Mouse (Mus musculus): Measurements from ENCODE around the gene Wdr25.

The Wdr25 gene

DNA sequence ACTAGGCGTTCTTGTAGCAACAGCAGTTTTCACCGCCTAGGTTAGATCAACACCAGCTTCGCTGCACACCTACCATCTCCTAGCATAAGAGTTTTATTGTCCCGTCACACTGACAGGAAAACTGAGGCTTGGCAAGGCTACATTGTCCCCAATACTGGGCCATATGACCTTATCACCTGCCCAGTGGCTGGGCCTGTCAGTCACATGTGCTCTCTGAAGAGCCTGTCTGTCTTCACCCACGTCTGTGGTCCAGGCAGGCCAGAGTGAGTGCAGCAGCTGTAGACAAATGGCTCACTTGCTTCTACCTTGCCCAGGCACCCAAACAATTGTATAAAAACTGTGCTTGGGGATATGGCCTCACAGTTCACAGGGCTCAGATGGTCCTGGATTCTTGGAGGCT, 45.4 kb downstream of the Wdr25 start:
- DNase-seq: no peak

DNA sequence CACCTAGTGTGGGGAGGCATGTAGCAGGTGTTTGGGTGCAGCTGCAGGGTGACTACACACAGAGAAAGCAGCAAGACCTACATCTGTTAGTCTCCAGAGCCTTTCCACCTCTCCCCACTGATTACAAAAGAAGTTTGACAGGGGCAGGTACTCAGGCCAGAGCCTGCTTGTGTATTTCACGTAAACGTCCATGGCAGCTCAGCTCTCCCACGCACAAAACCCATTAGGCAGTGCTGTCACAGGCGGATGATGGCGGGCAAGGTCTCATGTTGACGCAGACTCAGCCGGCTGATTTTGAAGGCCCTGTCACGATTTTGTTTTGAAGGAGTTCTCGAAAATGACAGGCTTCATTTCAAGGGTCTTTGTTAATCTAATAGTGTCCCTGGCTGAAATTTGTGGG, 45.9 kb downstream of the Wdr25 start:
- no peak for DNase-seq

- DNase-seq: no peak
Observed at GRCm38 (mm10) chr12:108940255-108940654, 46.8 kb downstream of the Wdr25 start.

GRCm38 (mm10) chr12:108941282-108941681, 47.9 kb downstream of the Wdr25 start:
- DNase-seq: no peak

- DNase-seq: no peak
Observed at GRCm38 (mm10) chr12:108942203-108942923, 48.9 kb downstream of the Wdr25 start.

- no peak for DNase-seq
Observed at GRCm38 (mm10) chr12:108953011-108953550, 59.6 kb downstream of the Wdr25 start.

- DNase-seq: peak; percentile 19
Observed at GRCm38 (mm10) chr12:108953838-108954237, 60.4 kb downstream of the Wdr25 start.

DNA sequence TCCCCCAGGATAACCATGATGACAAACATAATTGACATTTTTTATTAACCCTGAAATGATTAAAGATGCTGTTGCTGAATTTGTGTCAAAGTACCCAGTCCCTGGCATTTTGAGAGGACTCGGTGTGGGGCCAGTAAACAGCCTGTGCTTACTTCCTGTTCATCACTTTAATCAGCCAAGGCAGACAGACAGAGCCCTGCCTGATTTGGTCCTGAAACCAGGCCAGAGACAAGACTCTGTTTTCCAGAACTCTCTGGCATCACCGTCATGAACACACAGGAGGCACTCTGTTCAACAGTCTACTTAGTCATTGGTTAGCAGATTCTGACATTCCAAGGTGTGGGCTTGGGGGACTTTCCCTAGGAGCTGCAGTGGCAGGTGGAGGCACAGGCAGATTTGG, 61.0 kb downstream of the Wdr25 start:
- no peak for DNase-seq

- DNase-seq: no peak
Observed at GRCm38 (mm10) chr12:108958483-108958882, 65.1 kb downstream of the Wdr25 start.

- no peak for DNase-seq
Observed at GRCm38 (mm10) chr12:108958991-108959638, 65.7 kb downstream of the Wdr25 start.

DNA sequence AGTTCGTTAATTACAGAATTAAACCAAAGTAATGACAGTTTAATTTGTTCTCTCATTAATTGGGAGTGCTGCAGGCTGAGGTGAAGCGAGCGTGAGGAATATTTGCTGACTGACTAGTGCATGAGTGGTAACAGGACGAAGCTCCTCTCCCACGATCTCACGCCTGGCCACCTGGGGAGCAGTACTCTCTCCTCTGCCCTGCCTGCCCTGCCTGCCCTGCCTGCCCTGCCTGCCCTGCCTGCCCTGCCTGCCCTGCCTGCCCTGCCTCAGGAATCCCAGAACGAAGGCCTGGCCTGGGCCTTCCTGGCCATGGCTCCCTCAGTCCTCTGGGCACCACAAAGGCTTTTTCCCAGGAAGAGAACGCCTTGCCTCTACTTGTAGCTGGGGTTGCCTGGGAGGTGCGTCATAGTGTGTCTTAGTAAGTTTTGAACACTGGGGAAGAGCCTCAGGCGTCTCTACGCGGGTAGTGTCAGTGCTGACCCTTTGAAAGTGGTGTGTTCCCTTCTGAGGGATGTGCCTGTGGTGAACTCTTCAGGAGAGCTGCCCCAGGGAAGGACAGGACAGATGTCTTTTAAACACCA, 66.3 kb downstream of the Wdr25 start:
- DNase-seq: no peak

DNA sequence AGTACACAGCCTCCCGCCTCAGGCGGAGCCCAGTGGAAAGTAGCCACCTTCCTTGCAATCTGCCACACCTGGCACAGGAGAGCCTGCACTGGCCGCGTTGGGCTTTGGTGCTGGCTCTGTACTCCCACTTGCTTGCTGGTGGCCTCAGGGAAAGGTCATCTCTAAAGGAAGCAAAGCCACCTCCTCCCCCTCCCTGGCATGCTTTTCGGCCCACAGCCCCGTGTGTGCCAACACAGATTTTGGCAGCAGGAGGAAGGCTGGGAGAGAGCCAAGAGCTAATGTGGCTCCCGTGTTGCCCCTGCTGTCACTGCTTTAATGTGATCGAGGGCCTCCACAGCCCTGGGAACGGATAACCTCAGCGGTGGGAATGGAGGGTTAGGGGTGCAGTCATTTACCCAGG, 66.8 kb downstream of the Wdr25 start:
- peak; percentile 78 for DNase-seq

DNA sequence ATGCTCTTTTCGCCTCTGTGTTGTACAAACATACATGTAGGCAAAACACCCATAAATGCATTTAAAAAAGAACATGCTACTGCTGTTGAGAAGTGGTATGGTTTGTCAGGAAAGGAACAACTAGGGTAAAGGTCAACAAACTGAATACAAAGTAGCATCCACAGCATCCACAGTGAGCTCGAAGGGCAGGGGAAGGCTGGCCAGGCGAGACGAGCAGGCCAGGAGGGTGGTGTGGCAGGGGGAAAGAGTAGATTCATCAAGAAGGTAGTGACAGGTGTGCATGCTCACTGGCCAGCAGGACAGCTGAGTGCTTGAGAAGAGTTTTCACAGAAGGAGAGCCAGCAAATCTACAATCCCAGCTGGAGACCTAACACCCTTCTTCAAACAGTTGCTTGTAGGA, 74.2 kb downstream of the Wdr25 start:
- DNase-seq: no peak

DNA sequence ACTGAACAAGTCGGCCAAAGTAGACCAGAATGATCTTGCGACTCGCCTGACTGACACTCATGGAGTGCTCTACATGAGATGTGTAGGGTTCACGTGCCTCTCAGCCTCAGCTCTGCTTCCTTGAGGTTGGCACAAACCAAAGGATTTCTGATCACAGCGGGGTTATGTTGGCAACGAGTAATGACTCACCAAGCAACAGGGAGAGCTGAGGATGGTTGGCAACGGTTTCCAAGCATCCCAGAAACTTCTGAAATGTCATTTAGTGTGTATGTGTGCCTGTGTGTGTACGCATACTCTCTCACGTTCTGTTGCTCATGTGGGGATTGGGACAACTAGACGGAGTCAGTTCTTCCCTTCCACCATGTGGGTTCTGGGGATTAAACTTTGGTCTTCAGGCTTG, 74.6 kb downstream of the Wdr25 start:
- no peak for DNase-seq

GRCm38 (mm10) chr12:108971446-108971845, 78.0 kb downstream of the Wdr25 start:
- no peak for DNase-seq

GRCm38 (mm10) chr12:108972234-108972633, 78.8 kb downstream of the Wdr25 start:
- DNase-seq: no peak

DNA sequence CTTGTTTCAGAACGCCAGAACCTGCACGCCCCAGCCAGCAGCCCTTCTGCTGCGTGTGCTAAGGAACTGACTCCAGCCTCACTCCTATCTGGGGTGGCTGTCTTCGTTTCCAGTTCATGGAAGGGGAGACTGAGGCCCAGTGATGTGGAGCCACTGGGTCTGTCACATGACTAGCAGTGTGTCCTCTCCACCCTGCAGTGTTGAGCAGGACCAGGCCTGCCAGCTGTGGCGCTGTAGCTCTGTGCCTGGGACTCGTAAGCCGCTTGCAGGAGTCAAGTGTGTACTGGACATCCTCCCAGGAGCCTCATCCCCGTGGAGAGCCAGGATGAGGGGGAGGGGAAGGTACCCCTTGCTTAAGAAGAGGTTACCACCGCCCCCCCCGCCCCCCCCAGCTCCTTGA, 86.5 kb downstream of the Wdr25 start:
- no peak for DNase-seq

- no peak for DNase-seq
Observed at GRCm38 (mm10) chr12:108981941-108982683, 88.7 kb downstream of the Wdr25 start.

DNA sequence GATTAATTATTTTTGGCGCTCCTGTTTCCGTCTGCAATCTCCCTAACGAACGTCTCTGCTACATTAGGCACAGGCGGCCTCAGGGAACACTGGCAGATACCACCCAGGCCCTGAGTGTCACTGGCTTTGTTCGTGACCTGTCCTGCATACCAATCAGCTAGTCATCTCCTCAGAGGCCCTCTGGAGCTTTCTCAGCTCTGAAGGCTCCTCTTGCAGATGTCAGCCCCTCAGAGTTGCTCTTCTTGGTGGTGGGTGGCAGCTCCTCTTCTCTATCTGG, 89.2 kb downstream of the Wdr25 start:
- no peak for DNase-seq

GRCm38 (mm10) chr12:108983496-108983895, 90.1 kb downstream of the Wdr25 start:
- no peak for DNase-seq

GRCm38 (mm10) chr12:108984471-108984870, 91.0 kb downstream of the Wdr25 start:
- no peak for DNase-seq

GRCm38 (mm10) chr12:108985025-108985424, 91.6 kb downstream of the Wdr25 start:
- no peak for DNase-seq

- DNase-seq: no peak
Observed at GRCm38 (mm10) chr12:108987448-108987847, 94.0 kb downstream of the Wdr25 start.

GRCm38 (mm10) chr12:108990425-108990824, 97.0 kb downstream of the Wdr25 start:
- no peak for DNase-seq
